Mouse (Mus musculus): Measurements from ENCODE around the gene 6430550D23Rik. TPM values are rescaled to one million over a fixed set of nuclear protein-coding genes. Genes with fewer than 3 reads are reported as not detected.

Gene 6430550D23Rik
- total and polyA plus RNA-seq, 3 experiments = 0.55 to 0.78 (median 0.61) TPM

DNA sequence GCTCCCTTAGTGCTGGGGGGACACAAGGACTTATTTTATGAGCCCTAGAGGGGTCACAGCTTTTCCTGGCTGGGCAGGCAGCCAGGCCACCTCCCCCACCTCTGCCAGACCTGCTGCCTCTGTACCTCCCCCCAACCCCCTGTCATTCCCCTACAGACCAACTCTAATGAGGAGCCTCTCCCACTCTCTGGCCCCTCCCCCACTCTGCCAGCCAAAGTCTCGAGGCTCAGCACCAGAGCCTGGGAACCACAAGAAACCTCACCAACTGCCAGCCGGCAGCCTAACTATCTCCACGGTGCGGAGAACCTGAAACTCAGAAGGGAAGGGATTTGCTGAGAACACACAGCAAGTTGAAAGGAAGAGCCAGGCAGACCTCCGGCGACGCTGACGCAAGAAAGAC lies 64.3 kb downstream of the 6430550D23Rik start:
- Histone ChIP-seq H3K27ac (no peak overlapping the region), H3K36me3 (ENCODE audit: control insufficient read depth, insufficient read depth, low read length) (no peaks in the 10 kb centered on the region), H3K4me3 (no peak overlapping the region), H3K4me1 (ENCODE audit: control insufficient read depth, insufficient read depth, low read length) (no peaks in the 10 kb centered on the region), H3K27me3 (ENCODE audit: control insufficient read depth, insufficient read depth, low read length) (no peaks in the 10 kb centered on the region), H3K79me2 (replicated peaks; ENCODE audit: control insufficient read depth, insufficient read depth, low read length) (no peaks in the 10 kb centered on the region), H3K9ac (ENCODE audit: low read depth, low read length) (no peak overlapping the region)
- DNase-seq = no peak
- intact Hi-C loops (cut with DNase I) = loop anchor here (10.0 kb wide), 1 partner anchor 249 kb away; the partner anchor contains the start of gene Trpc4ap
- TF ChIP-seq EP300 (IDR thresholded peaks at IDR 0.05; ENCODE audit: insufficient read depth, low read depth, low read length) (no peak), POLR2A (IDR thresholded peaks at IDR 0.05; ENCODE audit: insufficient read depth, low read depth, low read length) (no peak), CTCF (IDR thresholded peaks at IDR 0.05) (no peak)
- WGBS = 19% methylated on average over 8 of the region's 8 CpGs

DNA sequence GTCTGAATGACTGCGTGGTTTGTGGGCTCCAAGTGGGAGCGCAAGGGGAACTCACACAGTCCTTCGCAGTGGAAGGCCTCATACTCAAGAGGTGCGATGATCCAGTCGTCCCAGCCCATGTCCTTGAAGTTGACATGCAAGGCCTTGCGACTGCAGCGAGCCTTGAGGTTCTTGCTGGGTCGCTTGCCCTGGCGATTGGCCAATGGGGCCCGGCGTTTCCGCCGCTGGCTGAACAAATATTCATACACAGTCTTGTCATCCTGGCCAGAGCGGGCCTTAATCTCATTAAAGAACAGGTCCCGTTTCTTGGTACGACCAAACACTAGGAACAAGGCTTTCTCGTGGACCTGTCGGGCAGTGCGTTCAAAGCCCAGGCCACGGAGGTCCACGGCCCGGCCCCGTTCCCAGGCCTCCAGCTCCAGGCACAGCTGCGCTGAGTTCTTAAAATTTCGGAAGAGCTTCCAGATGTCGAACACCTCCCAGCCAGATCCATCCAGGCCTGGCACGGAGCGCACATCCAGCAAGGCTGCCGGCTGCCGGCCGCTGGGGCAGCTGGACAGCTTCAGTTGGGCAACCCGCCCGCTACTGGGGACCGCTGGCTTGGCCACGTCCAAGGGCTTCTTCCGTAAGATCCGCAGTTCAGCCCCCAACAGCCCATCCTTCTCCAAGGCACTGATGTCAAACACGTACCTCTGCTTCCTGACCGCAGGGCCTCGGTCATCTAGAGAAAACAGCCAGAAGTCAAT lies 65.9 kb downstream of the 6430550D23Rik start:
- H3K27me3 ChIP-seq (ENCODE audit: control insufficient read depth, insufficient read depth, low read length) = no peaks in the 10 kb centered on the region

DNA sequence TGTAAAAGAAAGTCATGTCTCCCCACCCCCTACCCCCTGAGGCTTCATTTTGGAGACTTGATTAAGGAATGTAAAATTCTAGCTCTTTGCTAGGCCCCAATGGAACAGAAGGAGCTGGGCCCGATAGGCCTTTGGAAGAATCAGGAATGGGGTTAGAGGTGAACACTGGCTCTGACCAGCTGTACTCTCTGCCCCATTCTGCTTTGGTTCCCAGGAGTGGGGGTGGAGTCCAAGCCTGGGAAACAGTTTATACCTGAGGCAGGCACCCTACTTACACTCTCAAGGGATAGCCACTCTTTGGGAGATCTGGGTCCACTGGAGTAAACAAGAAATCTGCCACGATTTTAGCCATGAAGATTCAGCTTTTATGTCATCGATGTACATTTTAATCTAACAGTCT lies 67.1 kb downstream of the 6430550D23Rik start, which contains the start of gene Gm15557:
Gene Gm15557 (plus strand): TSS at position 48 of the 400 bp plus-strand sequence.
- no peaks in the 10 kb centered on the region for H3K4me1 ChIP-seq (ENCODE audit: control insufficient read depth, insufficient read depth, low read length)
- no peak within 1 kb of the TSS for H3K9ac ChIP-seq (ENCODE audit: low read depth, low read length)
- TF ChIP-seq CTCF (IDR thresholded peaks at IDR 0.05) (no peak), POLR2A (IDR thresholded peaks at IDR 0.05; ENCODE audit: insufficient read depth, low read depth, low read length) (no peak), EP300 (IDR thresholded peaks at IDR 0.05; ENCODE audit: insufficient read depth, low read depth, low read length) (no peak)
- 91% methylated on average over 3 of the region's 3 CpGs for WGBS
- DNase-seq = no peak
- no peak within 1 kb of the TSS for H3K4me3 ChIP-seq
- no peaks in the 10 kb centered on the region for H3K27me3 ChIP-seq (ENCODE audit: control insufficient read depth, insufficient read depth, low read length)
- intact Hi-C loops (cut with DNase I) = loop anchor here (10.0 kb wide), 1 partner anchor 246 kb away; the partner anchor contains the start of gene Trpc4ap
- no peaks in the 10 kb centered on the region for H3K79me2 ChIP-seq (replicated peaks; ENCODE audit: control insufficient read depth, insufficient read depth, low read length)
- no peaks in the 10 kb centered on the region for H3K36me3 ChIP-seq (ENCODE audit: control insufficient read depth, insufficient read depth, low read length)
- no peak within 1 kb of the TSS for H3K27ac ChIP-seq

More for the DNA sequence above, 65.9 kb downstream of the 6430550D23Rik start:
- Histone ChIP-seq H3K4me3 (no peak overlapping the region), H3K36me3 (ENCODE audit: control insufficient read depth, insufficient read depth, low read length) (no peaks in the 10 kb centered on the region), H3K9ac (ENCODE audit: low read depth, low read length) (no peak overlapping the region), H3K4me1 (ENCODE audit: control insufficient read depth, insufficient read depth, low read length) (no peaks in the 10 kb centered on the region), H3K79me2 (replicated peaks; ENCODE audit: control insufficient read depth, insufficient read depth, low read length) (no peaks in the 10 kb centered on the region), H3K27ac (no peak overlapping the region)
- 81% methylated on average over 40 of the region's 40 CpGs for WGBS
- TF ChIP-seq POLR2A (IDR thresholded peaks at IDR 0.05; ENCODE audit: insufficient read depth, low read depth, low read length) = no peak
- TF ChIP-seq CTCF (IDR thresholded peaks at IDR 0.05) = no peak
- no peak for TF ChIP-seq EP300 (IDR thresholded peaks at IDR 0.05; ENCODE audit: insufficient read depth, low read depth, low read length)
- peak; percentile 35 to 46 for DNase-seq
- intact Hi-C loops (cut with DNase I) = loop anchor here (10.0 kb wide), 1 partner anchor 247 kb away; the partner anchor contains the start of gene Trpc4ap

DNA sequence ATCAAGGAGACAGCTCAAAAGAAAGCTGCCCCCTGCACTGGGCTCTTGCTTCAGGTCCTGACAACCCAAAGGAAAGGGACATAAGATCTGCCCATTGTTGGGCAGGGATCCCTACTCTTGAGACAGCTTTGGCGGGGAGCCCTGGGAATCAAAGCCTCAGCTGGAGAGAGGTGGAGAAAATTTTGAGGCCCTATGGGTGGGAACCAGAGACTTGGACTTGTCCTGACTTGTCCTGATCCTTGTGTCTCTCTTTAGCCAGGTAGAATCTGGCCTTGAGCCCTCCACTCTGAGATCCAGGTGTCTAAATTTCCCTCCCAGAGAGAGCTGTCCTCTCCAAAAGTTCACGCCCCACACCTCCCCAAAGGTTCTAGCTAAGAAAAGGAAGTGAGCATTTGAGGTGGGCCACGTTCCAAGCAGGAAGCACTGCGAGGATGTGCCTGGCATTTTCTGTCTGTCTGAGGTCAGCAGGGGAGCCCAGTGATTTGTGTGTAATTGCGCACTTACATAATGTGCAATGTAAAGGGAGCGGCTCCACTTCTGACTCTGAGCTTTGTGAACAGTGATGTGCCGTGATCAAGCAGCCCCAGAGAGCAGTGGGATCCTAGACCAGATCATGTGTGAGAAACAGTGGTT lies 67.8 kb downstream of the 6430550D23Rik start:
- Histone ChIP-seq H3K27ac (no peak overlapping the region), H3K4me1 (ENCODE audit: control insufficient read depth, insufficient read depth, low read length) (no peaks in the 10 kb centered on the region), H3K79me2 (replicated peaks; ENCODE audit: control insufficient read depth, insufficient read depth, low read length) (no peaks in the 10 kb centered on the region), H3K27me3 (ENCODE audit: control insufficient read depth, insufficient read depth, low read length) (no peaks in the 10 kb centered on the region), H3K36me3 (ENCODE audit: control insufficient read depth, insufficient read depth, low read length) (no peaks in the 10 kb centered on the region), H3K9ac (ENCODE audit: low read depth, low read length) (no peak overlapping the region), H3K4me3 (no peak overlapping the region)
- intact Hi-C loops (cut with DNase I) = loop anchor here (10.0 kb wide), 1 partner anchor 245 kb away; the partner anchor contains the start of gene Trpc4ap
- no peak for DNase-seq
- WGBS = 51% methylated on average over 7 of the region's 7 CpGs
- TF ChIP-seq EP300 (IDR thresholded peaks at IDR 0.05; ENCODE audit: insufficient read depth, low read depth, low read length) (no peak), CTCF (IDR thresholded peaks at IDR 0.05) (no peak), POLR2A (IDR thresholded peaks at IDR 0.05; ENCODE audit: insufficient read depth, low read depth, low read length) (no peak)

DNA sequence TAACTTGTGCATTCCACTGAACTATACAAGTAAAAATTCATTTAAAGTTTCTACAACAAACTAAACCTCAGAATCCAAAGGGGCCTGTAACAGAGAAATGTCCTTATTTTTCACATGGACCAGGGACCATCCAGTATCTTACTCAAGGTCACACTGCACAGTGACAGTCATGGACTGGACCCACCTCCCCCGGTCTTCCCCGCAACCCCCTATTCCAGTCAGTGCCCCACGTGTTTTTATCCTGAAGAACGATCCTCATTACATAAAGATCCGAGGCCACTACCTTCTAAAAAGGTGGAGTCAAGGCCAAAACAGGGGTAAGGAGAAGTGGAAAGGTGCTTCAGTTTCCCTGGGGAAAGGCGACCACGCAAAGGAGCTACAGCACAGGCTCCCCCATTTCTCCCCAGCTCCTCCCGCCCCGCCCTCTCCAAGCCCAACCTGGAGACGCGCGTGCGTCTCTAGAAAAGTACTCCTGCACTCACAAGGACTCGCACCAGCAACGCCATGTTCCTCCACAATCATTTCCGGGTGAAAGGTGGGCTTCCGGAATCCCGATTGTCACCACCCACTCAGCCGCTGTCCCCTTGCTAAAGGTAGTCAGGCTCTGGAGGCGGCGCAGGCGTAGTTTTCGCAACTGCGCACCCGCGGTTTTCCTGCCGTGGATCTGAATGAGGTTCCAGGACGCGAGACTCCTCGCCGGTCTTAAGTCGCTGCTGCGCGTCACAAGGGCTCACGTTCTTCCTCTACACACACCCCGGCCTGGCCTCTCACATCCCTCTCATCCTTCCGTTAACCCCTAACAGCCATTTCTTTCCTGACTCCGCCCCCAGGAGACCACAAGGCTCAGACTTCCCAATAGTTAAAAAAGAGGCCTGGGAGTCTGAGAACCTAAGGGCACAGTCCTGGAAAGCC lies 78.0 kb downstream of the 6430550D23Rik start, which contains the start of gene Uqcc1:
Gene Uqcc1 (minus strand): TSS at position 780 of the 912 bp plus-strand sequence.
- intact Hi-C loops (cut with DNase I) = no loop called here
- peak; percentile 87 to 92 for DNase-seq
- Histone ChIP-seq H3K36me3 (ENCODE audit: control insufficient read depth, insufficient read depth, low read length) (no peaks in the 10 kb centered on the region), H3K9ac (ENCODE audit: low read depth, low read length) (peak within 1 kb of the TSS; percentile 77), H3K27me3 (ENCODE audit: control insufficient read depth, insufficient read depth, low read length) (no peaks in the 10 kb centered on the region), H3K4me1 (ENCODE audit: control insufficient read depth, insufficient read depth, low read length) (peaks cover 5% of the 10 kb centered on the region), H3K27ac (peak within 1 kb of the TSS; percentile 82), H3K79me2 (replicated peaks; ENCODE audit: control insufficient read depth, insufficient read depth, low read length) (0 out of 2 replicates have a peak, but pooled peaks cover 1% of the 10 kb centered on the region), H3K4me3 (peak within 1 kb of the TSS; percentile 63)
- under 1% methylated on average over 38 of the region's 38 CpGs for WGBS
- TF ChIP-seq CTCF (IDR thresholded peaks at IDR 0.05) = no peak
- TF ChIP-seq POLR2A (IDR thresholded peaks at IDR 0.05; ENCODE audit: insufficient read depth, low read depth, low read length) = peak; percentile 86

Measured in heart, adult 2 months (tissue).